Mouse (Mus musculus) WW6 (cell line): ENCODE results near the gene Ino80e.
A peak's percentile ranks its signal among the peaks of the same experiment; 100 is the strongest.
"Not testable (repeated sequence)": the region's sequence is repeated elsewhere in the genome, so short reads cannot be mapped to it uniquely, and the experiment has no call there.

Experiments
- DNase-seq: peaks from one replicate; pipeline ENCODE4 v3.0.0-alpha.2; 2013; ENCODE audit warnings: low read depth, low spot score

Gene Ino80e

GRCm38 (mm10) chr7:126862147-126862784 lies at the start of gene Ino80e:
TSS of gene Ino80e (minus strand) at chr7:126862377.
- peak; percentile 80 for DNase-seq

GRCm38 (mm10) chr7:126905590-126905989 lies 43.4 kb upstream of the Ino80e start:
- no peak for DNase-seq

GRCm38 (mm10) chr7:126899781-126900180 lies 37.6 kb upstream of the Ino80e start:
- not testable (repeated sequence) for DNase-seq

GRCm38 (mm10) chr7:126898102-126898990 lies 36.2 kb upstream of the Ino80e start:
- DNase-seq = peak; percentile 75

DNA sequence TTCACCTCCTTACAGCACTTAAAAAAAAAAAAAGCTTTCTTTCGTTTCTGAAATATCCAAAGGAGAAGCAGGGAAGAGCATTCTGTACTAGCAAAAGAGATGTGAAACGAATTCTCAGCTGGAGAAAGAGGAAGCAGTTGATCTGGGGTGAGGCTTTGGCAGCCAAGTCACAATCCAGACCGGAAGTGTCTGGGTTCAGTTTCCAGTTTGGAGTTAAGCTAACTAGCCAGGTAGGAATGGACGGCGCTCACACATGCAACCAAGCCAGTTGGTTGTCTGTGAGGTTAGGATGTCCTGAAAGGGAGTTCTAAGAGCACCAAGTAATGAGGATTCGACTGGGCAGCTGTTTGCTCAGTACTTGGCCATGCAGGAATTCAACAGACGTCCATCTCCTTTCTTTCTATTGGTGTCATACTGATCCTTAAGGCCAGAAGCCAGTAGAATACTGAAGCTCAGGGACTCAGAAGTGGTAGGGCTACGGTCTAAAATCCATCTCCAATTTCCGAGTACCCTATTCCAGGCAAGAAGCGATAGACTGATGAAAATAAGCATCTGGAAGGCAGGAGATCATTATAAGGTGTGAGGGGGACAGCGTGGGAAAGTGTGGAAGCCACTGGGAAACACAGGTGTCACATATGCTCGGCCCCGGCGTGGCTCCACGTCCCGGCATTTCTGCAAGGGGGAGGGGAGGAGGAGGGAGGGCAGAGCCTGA lies 35.4 kb upstream of the Ino80e start:
- no peak for DNase-seq

GRCm38 (mm10) chr7:126896912-126897311 lies 34.7 kb upstream of the Ino80e start:
- DNase-seq = no peak

GRCm38 (mm10) chr7:126888852-126889251 lies 26.7 kb upstream of the Ino80e start:
- peak; percentile 24 for DNase-seq

- DNase-seq = no peak
Measured at GRCm38 (mm10) chr7:126887281-126887680, 25.1 kb upstream of the Ino80e start.

- peak; percentile 94 for DNase-seq
Measured at GRCm38 (mm10) chr7:126884286-126885164, 22.3 kb upstream of the Ino80e start, which contains the start of gene Taok2. TSS of gene Taok2 (minus strand) at chr7:126884703.

- no peak for DNase-seq
Measured at GRCm38 (mm10) chr7:126883731-126884181, 21.6 kb upstream of the Ino80e start.

- no peak for DNase-seq
Measured at GRCm38 (mm10) chr7:126881040-126881439, 18.9 kb upstream of the Ino80e start.

DNA sequence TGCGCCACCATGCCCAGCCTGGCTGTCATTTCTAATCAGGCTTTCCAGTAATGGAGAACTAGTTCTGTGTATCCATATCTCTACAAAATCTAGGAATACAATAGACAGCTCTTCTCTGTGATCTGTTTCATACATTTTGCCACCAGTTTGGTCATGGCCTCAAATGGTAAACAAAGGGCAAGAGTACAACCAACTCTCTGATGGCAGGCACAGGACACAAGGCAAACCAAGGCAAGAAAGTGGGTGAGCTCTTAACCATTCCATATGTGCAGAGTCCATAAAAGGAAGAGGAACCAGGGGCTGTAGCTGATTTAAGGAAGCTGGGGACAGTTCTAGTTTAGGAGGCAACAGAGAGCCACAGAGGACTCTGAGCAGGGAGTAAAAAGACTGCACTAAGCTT lies 15.1 kb upstream of the Ino80e start:
- no peak for DNase-seq

DNA sequence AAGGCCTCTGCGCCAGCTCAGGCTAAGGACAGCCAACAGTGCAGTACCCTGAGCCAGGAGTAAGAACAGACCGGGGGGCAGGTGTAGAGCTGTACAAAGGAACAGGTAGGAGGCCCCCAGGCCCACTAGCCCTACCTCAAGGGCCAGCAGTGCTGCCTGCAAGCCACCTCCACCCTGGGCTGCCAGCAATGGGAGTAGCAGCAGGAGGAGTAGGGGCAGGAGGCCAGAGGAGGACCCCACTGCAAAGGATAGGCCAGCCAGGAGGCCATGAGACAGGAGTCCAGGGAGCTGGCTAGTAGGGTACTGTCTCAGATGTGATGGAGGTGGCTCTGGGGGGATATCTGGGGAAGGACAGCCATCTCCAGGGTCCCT lies 8.3 kb upstream of the Ino80e start:
- no peak for DNase-seq

GRCm38 (mm10) chr7:126869780-126870519 lies 7.8 kb upstream of the Ino80e start:
- no peak for DNase-seq

- no peak for DNase-seq
Measured at GRCm38 (mm10) chr7:126868003-126868402, 5.8 kb upstream of the Ino80e start.

DNA sequence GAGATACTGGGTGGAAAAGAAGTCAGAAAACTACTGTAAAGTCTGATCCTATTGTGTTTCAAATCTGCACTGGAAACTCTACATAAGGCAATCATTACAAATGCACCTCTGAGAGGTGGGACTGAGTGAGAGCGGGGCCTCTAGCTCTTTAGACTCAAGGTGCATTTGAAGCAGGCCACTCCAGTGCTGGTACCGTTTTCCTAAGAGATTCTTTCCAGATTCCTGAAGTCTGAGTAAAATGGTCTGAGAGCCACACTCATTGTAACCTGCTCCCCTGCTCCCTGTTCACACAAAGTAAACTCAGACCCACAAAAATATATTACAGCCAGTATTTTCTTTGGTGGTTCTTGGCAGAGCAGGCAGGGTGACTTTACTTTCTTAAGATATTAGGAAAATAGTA lies 5.4 kb upstream of the Ino80e start:
- DNase-seq = no peak

DNA sequence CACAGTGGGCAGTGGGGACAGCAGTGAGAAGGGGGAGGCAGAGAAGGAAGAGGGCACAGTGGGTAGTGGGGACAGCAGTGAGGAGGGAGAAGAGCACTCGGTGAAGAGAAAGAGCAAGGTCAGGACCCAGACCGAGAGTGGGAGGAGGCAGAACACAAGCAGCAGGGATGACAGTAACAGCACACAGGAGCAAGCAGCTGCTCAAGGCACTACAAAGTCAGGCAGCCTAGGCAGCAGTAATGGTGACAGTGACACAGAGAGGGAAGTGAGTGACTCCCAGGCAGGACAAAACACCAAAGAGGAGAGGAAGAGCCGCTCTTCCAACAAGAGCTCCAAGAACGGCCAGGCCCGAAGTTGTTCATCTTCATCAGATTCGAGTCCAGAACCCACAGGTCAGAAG lies 1.6 kb upstream of the Ino80e start:
- no peak for DNase-seq

- DNase-seq = peak; percentile 87
Measured at GRCm38 (mm10) chr7:126861429-126862130, 597 bp downstream of the Ino80e start, which contains the start of gene Hirip3. TSS of gene Hirip3 (plus strand) at chr7:126861972.

DNA sequence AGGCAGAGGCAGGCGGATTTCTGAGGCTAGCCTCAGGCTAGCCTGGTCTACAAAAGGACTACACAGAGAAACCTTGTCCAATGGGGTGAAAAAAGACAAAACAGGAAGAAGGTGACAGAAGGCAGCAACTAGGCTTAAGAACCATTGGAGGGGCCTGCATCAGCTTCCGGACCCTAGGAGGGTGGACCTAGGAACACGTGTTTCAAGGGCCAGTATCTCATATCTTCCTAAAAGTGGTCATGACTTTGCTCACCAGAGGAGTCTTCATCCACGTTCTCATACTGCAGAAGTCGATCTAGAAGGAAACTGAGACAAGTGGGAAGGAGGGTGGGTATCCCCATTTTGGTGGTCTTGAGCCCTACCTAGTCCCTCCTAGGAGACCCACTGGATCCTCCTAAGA lies 1.2 kb downstream of the Ino80e start:
- no peak for DNase-seq
